Mouse (Mus musculus) urinary bladder, postnatal 25 days (tissue): ENCODE measurements at regions not wholly inside any gene's neighbourhood (a gene's known extent, or its start where the extent isn't known, plus 50 kb on each side); places are given as distances from the start of the nearest gene placed in this dataset.
"Not testable (repeated sequence)": the region's sequence is repeated elsewhere in the genome, so short reads cannot be mapped to it uniquely, and the experiment has no call there.

ENCODE experiments used
- DNase-seq: peaks from one replicate; pipeline ENCODE4 v3.0.0; 2022; ENCODE audit warnings: low spot score

GRCm38 (mm10) chr13:32449710-32450417 lies 111.3 kb upstream of the Gmds start:
- DNase-seq = no peak

- no peak for DNase-seq
Observed at GRCm38 (mm10) chr13:32444531-32444930, 106.0 kb upstream of the Gmds start.

DNA sequence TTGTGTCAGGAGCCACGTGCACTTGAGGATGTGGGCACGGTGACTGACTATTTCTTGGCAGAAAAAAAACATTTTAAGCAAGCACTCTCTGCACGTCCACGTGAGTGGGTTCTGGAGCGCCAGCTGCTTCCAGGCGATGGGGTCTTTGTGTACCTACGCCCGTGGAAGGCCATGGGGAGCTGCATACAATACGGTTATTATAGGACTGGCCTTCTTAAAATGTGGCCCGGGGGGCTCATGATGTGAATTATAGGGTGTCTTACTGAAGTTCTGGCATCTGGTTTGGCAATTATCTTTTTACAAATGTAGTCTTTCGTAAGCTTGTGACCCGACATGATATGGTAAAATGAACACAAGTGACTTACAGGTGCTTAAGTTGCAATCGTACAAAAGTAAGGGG lies 103.5 kb upstream of the Gmds start:
- DNase-seq = no peak

GRCm38 (mm10) chr13:32435136-32435535 lies 96.6 kb upstream of the Gmds start:
- DNase-seq = no peak

DNA sequence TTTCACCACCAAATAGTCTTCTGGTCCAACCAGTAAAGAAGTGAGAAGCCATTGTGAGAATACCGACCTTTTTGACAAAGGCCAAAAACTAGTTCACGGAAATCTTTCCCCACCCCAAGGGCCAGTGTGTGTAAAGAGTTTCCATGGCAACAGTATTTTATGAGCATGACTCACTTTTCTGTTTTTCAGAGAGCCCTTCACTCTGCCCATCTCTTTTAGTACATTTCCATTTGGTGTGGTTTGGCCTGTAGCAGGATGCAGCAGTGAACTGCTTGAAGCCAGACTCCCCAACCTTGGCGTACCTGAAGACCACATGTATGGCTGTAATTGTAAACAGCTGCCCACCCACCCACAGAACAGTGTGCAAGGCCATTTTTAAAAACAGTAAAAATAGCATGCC lies 89.9 kb upstream of the Gmds start:
- no peak for DNase-seq

GRCm38 (mm10) chr13:32426906-32427305 lies 88.4 kb upstream of the Gmds start:
- DNase-seq = no peak

DNA sequence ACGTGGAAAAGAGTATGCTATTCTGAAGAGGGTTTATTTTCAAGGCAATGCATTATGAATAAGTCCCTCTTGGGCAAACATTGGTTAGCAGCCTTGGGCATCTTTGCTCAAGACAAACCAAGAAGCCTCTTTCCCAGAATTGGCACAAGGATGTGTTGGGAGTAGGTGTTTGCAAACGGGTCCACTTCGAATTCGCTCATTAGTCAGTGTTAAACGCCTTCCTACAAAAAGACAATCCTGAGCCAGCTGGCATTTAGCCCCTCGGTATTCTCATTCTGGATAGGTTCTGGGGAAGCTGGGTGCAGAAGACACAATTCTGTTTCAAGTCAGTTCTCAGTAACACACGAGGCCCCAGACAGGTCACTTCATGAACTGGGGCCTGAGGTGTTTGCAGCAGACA lies 87.7 kb upstream of the Gmds start:
- DNase-seq = no peak

DNA sequence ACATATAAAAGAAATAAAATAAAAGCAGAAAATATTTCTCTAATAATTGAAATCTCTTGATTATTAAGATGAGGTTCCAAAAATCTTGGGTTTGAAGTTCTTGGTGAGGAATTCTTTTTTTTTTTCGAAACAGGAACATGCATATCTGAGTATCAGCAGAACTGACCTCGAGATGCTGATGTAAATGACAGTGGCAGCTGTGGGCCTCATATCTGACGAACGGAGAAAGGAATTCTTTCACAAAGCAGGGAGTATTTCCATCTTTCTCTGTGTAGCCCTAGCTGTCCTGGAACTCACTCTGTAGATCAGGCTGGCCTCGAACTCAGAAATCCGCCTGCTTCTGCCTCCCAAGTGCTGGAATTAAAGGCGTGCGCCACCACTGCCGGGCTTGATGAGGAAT lies 86.0 kb upstream of the Gmds start:
- not testable (repeated sequence) for DNase-seq

GRCm38 (mm10) chr13:32422485-32422884 lies 83.9 kb upstream of the Gmds start:
- no peak for DNase-seq

DNA sequence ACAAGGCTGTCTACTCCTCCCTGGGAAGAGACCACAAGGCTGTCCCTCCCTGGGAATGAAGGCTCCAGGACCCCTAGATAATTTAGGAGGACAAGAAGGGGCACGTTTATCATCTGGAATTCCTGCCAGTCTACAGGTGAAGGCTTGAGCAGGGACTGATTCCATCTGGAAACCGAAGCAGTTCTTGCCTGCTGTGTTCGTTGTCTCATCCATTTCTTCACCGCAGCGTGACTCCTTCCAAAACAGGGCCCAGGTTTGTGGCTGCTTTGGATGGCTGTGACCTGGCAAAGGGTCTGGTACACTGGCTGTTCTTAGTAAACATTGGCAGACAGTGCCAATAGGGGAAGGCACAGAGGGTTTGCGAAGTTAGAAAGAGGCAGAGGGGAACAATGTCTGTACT lies 80.8 kb upstream of the Gmds start:
- no peak for DNase-seq

DNA sequence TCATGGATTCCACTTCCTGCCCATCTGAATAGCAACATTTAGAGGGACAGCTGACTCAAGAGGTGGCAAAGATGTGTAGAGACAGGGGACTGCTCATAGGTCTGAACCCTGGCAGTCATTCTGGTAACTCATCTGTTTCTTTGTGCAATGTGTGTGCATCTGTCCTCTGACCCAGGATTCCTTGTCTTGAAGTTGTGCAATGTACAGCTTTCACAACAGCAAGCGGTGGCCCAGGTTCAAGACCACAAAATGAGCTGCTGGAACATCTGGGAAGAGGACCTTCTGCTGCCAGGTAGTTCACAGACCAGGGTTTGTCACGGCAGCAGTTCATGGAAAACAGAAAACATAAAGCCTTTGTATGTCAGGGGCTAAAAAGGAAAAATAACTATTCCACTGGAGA lies 80.1 kb upstream of the Gmds start:
- no peak for DNase-seq

GRCm38 (mm10) chr13:32417907-32418306 lies 79.4 kb upstream of the Gmds start:
- DNase-seq = no peak

DNA sequence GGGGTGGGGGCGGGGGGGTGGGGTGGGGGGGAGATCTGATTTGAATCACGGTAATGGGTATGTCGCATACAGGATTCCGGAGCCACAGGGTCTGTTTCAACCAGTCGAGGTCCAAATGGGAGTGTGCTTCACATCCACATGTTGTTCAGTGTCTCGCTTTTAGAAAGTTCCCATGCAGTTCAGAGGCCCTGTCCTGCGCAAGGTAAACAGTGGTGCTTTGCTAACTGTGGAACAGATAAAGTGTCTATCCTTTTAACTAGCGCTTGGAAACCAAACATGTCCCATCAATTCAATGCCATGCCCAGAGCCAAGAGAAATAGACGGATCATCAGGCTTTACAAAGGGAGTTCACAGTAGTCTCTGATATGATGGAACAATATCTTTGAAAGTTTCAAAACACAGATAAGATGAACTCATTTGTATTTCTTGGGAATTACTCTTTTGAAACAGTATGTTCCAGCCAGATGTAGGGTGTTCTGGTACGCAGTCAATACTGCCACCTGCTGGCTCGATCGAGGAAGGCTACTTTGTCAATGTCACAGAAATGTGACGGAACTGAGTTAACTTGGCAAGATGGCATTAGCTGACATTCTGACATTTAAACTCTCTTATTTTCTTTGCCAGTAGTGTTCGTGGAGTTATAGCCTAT lies 72.9 kb upstream of the Gmds start:
- DNase-seq = peak; percentile 70

DNA sequence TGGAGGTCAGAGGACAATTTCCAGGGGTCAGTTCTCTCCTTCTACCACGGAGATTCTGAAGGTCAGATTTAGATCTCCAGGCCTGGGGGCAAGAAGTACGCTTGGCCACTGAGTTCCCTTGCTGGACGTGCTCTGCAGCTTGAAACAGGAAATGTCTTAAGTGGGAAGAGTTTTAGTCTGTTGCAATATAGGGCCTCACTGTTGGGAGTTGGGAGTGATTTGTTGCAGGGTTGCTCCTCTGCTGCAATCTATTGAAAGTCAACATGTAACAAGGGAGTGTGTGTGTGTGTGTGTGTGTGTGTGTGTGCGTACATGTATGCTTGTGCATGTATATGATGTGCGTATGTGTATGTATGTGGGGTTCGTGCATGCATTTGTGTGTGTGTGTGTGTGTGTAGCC lies 71.5 kb upstream of the Gmds start:
- no peak for DNase-seq

- DNase-seq = no peak
Observed at GRCm38 (mm10) chr13:32398616-32399015, 60.1 kb upstream of the Gmds start.
